Mouse (Mus musculus): Measurements from ENCODE around the gene Dok3. TPM values are rescaled to one million over a fixed set of nuclear protein-coding genes. Genes with fewer than 3 reads are reported as not detected.

Dok3 gene
- total and polyA plus RNA-seq, 3 experiments: 9.0 to 38.4 (median 30.3) TPM

DNA sequence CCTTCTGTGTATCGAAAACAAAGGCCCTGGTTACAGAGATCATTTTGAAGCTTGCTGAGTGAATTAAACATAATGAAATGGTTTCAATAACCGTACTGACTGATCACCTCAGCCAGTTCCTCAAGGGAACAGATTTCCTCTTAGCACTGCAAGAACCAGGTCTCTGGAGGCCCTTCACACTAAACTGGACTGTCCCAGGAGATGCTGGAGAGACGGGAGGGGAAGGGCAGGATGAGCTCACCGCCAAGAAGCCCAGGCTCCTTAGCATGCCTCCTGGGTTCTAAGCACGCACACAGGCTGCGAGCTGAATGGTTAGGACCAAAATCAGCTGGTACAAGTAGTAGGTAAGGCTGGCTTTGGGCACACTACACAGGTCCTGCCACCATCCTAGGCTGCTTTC, 37.9 kb upstream of the Dok3 start:
- H3K27ac ChIP-seq (ENCODE audit: insufficient read depth, low read depth): no peak overlapping the region
- no peak overlapping the region for H3K9ac ChIP-seq (ENCODE audit: insufficient read depth, low read depth)
- peaks cover 18% of the 10 kb centered on the region for H3K79me2 ChIP-seq (replicated peaks; ENCODE audit: control insufficient read depth, extremely low read depth, insufficient read depth, poor library complexity, severe bottlenecking)
- no peak for DNase-seq (ENCODE audit: extremely low read depth)
- peaks cover 8 to 18% of the 10 kb centered on the region in 2 experiments for H3K4me1 ChIP-seq (ENCODE audit: control insufficient read depth in 1 of 2, insufficient read depth in 2 of 2)
- H3K36me3 ChIP-seq (replicated peaks in 1 of 2; ENCODE audit: control insufficient read depth in 1 of 2, insufficient read depth in 1 of 2, low read length in 1 of 2): peaks cover 8 to 64% of the 10 kb centered on the region in 2 experiments
- TF ChIP-seq E2F4 (IDR thresholded peaks at IDR 0.05; ENCODE audit: insufficient replicate concordance, low read depth, low read length) (no peak), PAX5 (IDR thresholded peaks at IDR 0.05; ENCODE audit: low read length) (no peak), ZNF384 (IDR thresholded peaks at IDR 0.05; ENCODE audit: low read depth, low read length) (no peak), GABPA (IDR thresholded peaks at IDR 0.05; ENCODE audit: insufficient replicate concordance, low read depth, low read length) (no peak), RCOR1 (conservative IDR thresholded peaks at IDR 0.05; ENCODE audit: low read depth, low read length) (no peak), MAX (IDR thresholded peaks at IDR 0.05; ENCODE audit: low read length) (no peak), SIN3A (IDR thresholded peaks at IDR 0.05; ENCODE audit: low read length) (no peak), JUN (IDR thresholded peaks at IDR 0.05; ENCODE audit: insufficient read depth, low read depth, low read length) (no peak), TCF12 (IDR thresholded peaks at IDR 0.05; ENCODE audit: low read depth, low read length) (no peak)
- dilution Hi-C loops (cut with MboI; ENCODE audit: extremely low pct_ligation_motif_present, extremely low pct_unique_long_range_greater_than_20kb, low sequenced_read_pairs): no loop called here
- H3K4me3 ChIP-seq (replicated peaks in 1 of 3; ENCODE audit: low read depth in 2 of 3, low read length in 2 of 3, poor library complexity in 1 of 3): no peak overlapping the region
- H3K4me2 ChIP-seq (ENCODE audit: insufficient read depth, low read depth, poor library complexity, severe bottlenecking): no peak overlapping the region
- H3K27me3 ChIP-seq (replicated peaks): no peaks in the 10 kb centered on the region
- in situ Hi-C loops (cut with MboI; ENCODE audit: low pct_ligation_motif_present, low pct_unique_long_range_greater_than_20kb, low sequenced_read_pairs): no loop called here
- no peaks in the 10 kb centered on the region for H3K9me3 ChIP-seq (replicated peaks; ENCODE audit: low read length)

DNA sequence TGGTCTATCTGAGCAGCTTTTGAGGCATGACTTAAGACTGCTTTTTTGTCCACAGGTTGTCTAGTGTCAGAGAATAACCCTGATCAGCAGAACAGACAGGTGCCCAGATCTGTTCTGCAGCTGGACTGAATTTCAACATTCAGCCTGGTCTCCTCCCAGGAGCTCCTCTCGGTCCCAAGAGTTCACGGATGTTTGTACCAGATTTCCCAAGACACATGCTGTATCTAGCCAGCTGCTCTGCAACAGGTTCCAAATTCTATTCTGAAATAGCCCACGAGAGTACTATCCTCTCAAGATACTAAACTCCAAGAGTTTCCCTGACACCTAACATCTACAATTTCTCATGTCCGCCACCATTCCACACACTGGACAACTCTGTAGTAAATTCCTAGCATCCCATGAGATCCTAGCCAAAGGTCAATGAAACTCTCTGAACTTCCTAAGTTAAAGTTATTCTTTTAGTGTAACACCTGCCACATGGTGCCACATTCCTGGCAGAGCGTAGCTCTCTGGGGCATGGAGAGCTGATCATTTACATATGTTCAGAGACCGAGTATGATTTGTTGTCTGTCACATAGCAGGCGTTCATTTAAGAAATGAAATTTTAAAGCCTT, 34.3 kb upstream of the Dok3 start:
- Histone ChIP-seq H3K36me3 (replicated peaks in 1 of 2; ENCODE audit: control insufficient read depth in 1 of 2, insufficient read depth in 1 of 2, low read length in 1 of 2) (peaks cover 11 to 81% of the 10 kb centered on the region in 2 experiments), H3K27ac (ENCODE audit: insufficient read depth, low read depth) (no peak overlapping the region), H3K27me3 (replicated peaks) (no peaks in the 10 kb centered on the region), H3K4me2 (ENCODE audit: insufficient read depth, low read depth, poor library complexity, severe bottlenecking) (no peak overlapping the region), H3K9me3 (replicated peaks; ENCODE audit: low read length) (no peaks in the 10 kb centered on the region), H3K4me1 (ENCODE audit: control insufficient read depth in 1 of 2, insufficient read depth in 2 of 2) (peaks cover 5 to 9% of the 10 kb centered on the region in 2 experiments; a peak in 3 of 4 replicates), H3K79me2 (replicated peaks; ENCODE audit: control insufficient read depth, extremely low read depth, insufficient read depth, poor library complexity, severe bottlenecking) (0 out of 2 replicates have a peak, but pooled peaks cover 2% of the 10 kb centered on the region), H3K9ac (ENCODE audit: insufficient read depth, low read depth) (no peak overlapping the region), H3K4me3 (replicated peaks in 1 of 3; ENCODE audit: low read depth in 2 of 3, low read length in 2 of 3, poor library complexity in 1 of 3) (no peak overlapping the region)
- in situ Hi-C loops (cut with MboI; ENCODE audit: low pct_ligation_motif_present, low pct_unique_long_range_greater_than_20kb, low sequenced_read_pairs) (no loop called here), dilution Hi-C loops (cut with MboI; ENCODE audit: extremely low pct_ligation_motif_present, extremely low pct_unique_long_range_greater_than_20kb, low sequenced_read_pairs) (no loop called here)
- no peak for DNase-seq (ENCODE audit: extremely low read depth)
- TF ChIP-seq TBP (conservative IDR thresholded peaks at IDR 0.05; ENCODE audit: low read depth, low read length) (no peak), IRF4 (IDR thresholded peaks at IDR 0.05; ENCODE audit: low read depth, low read length) (no peak), USF2 (conservative IDR thresholded peaks at IDR 0.05; ENCODE audit: low read depth, low read length) (no peak), ZKSCAN1 (IDR thresholded peaks at IDR 0.05; ENCODE audit: borderline replicate concordance, low read depth, low read length) (no peak), NRF1 (IDR thresholded peaks at IDR 0.05; ENCODE audit: low read depth, low read length) (no peak), CHD2 (IDR thresholded peaks at IDR 0.05; ENCODE audit: low read length) (no peak), ZNF384 (IDR thresholded peaks at IDR 0.05; ENCODE audit: low read depth, low read length) (no peak)

All from CH12.LX (cell line).